Mouse (Mus musculus): ENCODE results near the gene Rfx2. TPM values are rescaled to one million over a fixed set of nuclear protein-coding genes. Genes with fewer than 3 reads are reported as not detected.

The Rfx2 gene
- total RNA-seq, 2 experiments from 2014 or later, result 2.1 to 2.4 TPM

Other genes starting within 250 kb of the Rfx2 start
- 100 to 1,000 TPM; 100 to 111 TPM for gene Safb2, start 246.4 kb downstream of the Rfx2 start, total RNA-seq (2021)
- 100 to 1,000 TPM; 136 to 137 TPM for gene Safb, start 246.2 kb downstream of the Rfx2 start, total RNA-seq (2021)
- gene 2410015M20Rik, start 221.2 kb downstream of the Rfx2 start, total RNA-seq (2021), result 100 to 1,000 TPM; 168 to 176 TPM
- gene Rpl36, start 217.6 kb downstream of the Rfx2 start, total RNA-seq (2021), result 100 to 1,000 TPM; 342 to 390 TPM
- 10 to 100 TPM; 65.6 to 66.7 TPM for gene Lonp1, start 204.1 kb downstream of the Rfx2 start, total RNA-seq (2021)
- gene Catsperd, start 202.9 kb downstream of the Rfx2 start, total RNA-seq (2021), result under 1 TPM; 0.49 to 0.62 TPM
- 10 to 100 TPM; 87.2 to 92.9 TPM for gene Ranbp3, start 157.7 kb downstream of the Rfx2 start, total RNA-seq (2021)
- 100 to 1,000 TPM; 227 to 229 TPM for gene Ndufa11, start 113.2 kb downstream of the Rfx2 start, total RNA-seq (2021)
- gene Vmac, start 113.0 kb downstream of the Rfx2 start, total RNA-seq (2021), result 1 to 10 TPM; 7.8 to 8.0 TPM
- 1 to 10 TPM; 2.6 to 4.5 TPM for gene Nrtn, start 73.5 kb downstream of the Rfx2 start, total RNA-seq (2021)
- gene Dus3l, start 66.3 kb downstream of the Rfx2 start, total RNA-seq (2021), result 10 to 100 TPM; 66.2 to 75.0 TPM
- under 1 TPM; 0.51 to 0.94 TPM for gene Prr22, start 60.8 kb downstream of the Rfx2 start, total RNA-seq (2021)
- gene Acsbg2, start 43.4 kb upstream of the Rfx2 start, total RNA-seq (2021), result not detected
- under 1 TPM in 1 of 2 experiments, not detected in 1; 0.18 TPM for gene 1700061G19Rik, start 44.5 kb upstream of the Rfx2 start, total RNA-seq (2021)
- 10 to 100 TPM; 66.8 to 67.9 TPM for gene Mllt1, start 104.4 kb upstream of the Rfx2 start, total RNA-seq (2021)
- gene Acer1, start 151.1 kb upstream of the Rfx2 start, total RNA-seq (2021), result not detected
- gene Clpp, start 159.3 kb upstream of the Rfx2 start, total RNA-seq (2021), result 10 to 100 TPM; 49.6 to 58.2 TPM
- gene Alkbh7, start 166.3 kb upstream of the Rfx2 start, total RNA-seq (2021), result 10 to 100 TPM; 19.9 to 26.0 TPM
- gene Pspn, start 169.0 kb upstream of the Rfx2 start, total RNA-seq (2021), result not detected
- 10 to 100 TPM; 54.9 to 58.4 TPM for gene Gtf2f1, start 180.3 kb upstream of the Rfx2 start, total RNA-seq (2021)
- gene Gm17949, start 180.5 kb upstream of the Rfx2 start, total RNA-seq (2021), result under 1 TPM in 1 of 2 experiments, not detected in 1; 0.30 TPM
- gene Khsrp, start 200.5 kb upstream of the Rfx2 start, total RNA-seq (2021), result 100 to 1,000 TPM; 116 to 117 TPM
- gene Slc25a41, start 210.6 kb upstream of the Rfx2 start, total RNA-seq (2021), result not detected
- 1 to 10 TPM in 1 of 2 experiments, not detected in 1; 1.6 TPM for gene Crb3, start 228.1 kb upstream of the Rfx2 start, total RNA-seq (2021)
- 100 to 1,000 TPM; 361 to 364 TPM for gene Slc25a23, start 228.8 kb upstream of the Rfx2 start, total RNA-seq (2021)
- 1 to 10 TPM; 1.8 to 1.9 TPM for gene Dennd1c, start 247.5 kb upstream of the Rfx2 start, total RNA-seq (2021)

Measured in left cerebral cortex, postnatal 14 days (tissue).